Mouse (Mus musculus) cerebellum, adult 11 months (tissue): ENCODE measurements at regions not wholly inside any gene's neighbourhood (a gene's known extent, or its start where the extent isn't known, plus 50 kb on each side); places are given as distances from the start of the nearest gene placed in this dataset.

Source experiments
- DNase-seq: peaks from one replicate; pipeline ENCODE4 v3.0.0; 2022

GRCm38 (mm10) chr7:73637101-73637809 lies 95.6 kb upstream of the Chd2 start:
- no peak for DNase-seq

GRCm38 (mm10) chr7:73635422-73635821 lies 93.8 kb upstream of the Chd2 start:
- DNase-seq, result no peak

- DNase-seq, result no peak
Observed at GRCm38 (mm10) chr7:73630790-73631189, 89.2 kb upstream of the Chd2 start.

DNA sequence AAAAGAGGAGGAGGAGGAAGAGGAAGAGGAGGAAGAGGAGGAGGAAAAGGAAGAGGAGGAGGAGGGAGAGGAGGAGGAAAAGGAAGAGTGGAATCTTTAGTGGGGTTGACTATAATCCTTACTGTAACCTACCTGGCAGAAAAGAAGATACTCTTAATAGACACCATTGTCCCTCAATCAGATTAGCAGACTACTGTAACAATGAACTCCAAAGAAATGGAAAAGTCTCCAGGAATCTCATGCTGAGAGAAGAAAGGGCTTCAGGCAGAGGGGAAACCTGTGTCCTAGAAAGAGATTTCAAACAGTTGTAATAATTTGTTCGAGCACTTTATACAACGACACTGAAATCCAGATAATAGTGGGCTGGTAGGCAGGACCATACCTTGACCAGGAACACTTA lies 87.6 kb upstream of the Chd2 start:
- DNase-seq, result no peak

- DNase-seq, result peak; percentile 68
Observed at GRCm38 (mm10) chr7:73628071-73628470, 86.4 kb upstream of the Chd2 start.

DNA sequence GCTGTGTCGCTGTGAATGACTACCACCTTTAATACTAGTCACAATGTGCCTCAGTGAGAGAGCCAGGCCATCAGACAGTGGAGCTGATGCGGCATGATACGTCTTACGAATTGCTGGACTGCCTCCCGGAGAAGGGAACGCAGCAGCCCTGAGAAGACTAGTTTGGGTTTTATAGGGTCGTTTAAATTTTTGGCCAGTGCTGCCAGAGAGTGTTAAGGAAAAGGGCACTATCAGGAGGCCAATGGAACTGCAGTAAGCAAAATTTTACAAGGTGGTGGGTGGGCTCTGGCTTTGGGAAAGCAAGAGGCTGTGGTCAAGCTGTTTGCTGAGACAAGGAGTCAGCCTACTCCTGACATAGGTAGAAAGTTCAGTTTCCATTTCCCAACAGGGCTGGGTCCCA lies 84.7 kb upstream of the Chd2 start:
- no peak for DNase-seq

- DNase-seq, result no peak
Observed at GRCm38 (mm10) chr7:73625651-73626050, 84.0 kb upstream of the Chd2 start.

- no peak for DNase-seq
Observed at GRCm38 (mm10) chr7:73624992-73625391, 83.4 kb upstream of the Chd2 start.

DNA sequence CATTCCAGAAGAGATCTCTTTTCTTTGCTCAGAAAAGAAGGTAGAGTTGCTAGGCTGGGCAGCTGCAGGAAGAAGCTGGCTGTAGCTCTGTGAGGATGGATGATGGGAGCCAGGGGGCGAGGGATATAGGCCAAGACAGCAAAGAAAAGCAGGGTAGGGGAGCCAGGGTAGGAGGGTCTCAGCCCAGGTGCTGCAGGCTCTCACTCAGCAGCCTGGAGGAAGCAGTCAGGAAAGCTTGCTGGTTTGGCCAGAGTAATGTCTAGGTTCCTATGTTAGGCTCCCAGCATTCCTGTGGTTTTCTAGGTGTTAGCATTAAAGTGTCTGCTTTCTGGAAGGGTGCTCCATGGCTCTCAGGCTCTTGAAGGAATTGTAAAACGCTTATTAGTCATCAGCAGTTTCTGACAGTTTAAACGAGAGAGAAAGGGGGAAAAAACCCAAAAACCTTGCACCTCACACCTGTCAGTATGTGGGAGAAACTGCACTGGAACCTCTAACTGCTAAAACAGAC lies 82.5 kb upstream of the Chd2 start:
- no peak for DNase-seq

DNA sequence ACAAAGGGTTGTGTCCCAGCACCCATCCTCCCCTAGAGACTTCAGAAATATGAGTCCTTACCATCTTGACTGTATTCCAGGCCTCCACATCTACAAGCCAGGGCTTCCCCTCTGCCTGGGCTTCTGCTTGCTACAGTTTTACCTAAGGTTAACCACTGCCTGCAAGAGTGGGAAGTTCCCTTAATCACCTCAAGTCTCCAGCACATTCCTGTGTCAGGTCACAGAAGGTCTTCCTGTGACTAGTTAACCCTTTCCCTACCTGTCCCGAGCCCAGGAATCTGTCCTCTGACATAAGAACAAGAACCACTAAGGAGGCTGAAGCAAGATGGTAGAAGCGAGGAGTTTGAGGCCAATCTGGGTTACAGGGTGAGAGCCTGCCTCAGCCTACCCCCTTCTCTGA lies 80.8 kb upstream of the Chd2 start:
- no peak for DNase-seq

DNA sequence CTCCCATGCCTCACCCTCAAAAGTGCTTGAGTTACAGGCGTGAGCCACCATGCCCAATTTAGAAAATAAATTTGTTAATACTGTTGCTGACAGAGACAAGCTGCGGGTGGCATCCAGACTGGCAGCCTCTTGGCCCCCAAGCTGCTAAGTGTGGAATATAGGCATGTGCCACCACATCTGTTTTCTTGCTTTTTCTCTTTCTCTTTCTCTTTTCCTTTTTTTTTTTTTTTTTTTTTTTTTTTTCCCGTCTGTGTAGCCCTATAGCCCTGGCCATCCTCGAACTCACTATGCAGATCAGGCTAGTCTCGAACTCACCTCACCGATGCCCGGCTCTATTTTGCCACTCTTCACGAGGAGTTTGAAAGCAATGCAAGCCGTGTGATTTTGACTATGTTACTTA lies 78.7 kb upstream of the Chd2 start:
- no peak for DNase-seq

DNA sequence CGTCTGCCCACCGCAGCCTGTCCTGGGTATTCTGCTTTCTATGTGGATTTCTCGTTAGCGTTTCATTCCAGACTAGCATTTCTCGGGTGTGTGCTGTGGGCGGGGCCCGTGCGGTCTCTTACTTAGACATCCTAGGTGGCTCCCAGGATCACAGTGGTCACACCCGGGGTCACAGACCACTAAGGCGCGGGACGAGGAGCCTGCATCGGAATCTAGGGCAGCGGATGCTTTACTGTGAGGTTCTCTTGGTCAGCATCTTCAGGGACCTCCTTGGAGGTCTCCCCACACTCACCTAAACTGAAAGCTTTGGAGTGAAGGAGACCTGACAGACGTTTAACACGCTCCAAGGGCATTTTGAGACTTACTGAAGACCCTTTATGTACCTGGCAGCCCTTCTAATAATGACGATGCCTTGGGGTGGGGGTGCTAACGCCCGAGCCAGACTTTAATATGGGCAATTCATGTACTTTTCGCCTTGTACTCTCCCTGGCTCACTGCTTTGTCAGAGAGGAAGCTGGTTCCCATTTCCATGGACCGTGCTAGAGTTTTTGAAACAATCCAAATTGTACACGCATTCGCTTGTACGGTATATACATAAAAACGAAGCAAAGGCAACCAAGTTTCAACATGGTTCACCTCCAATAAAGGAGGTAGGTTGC lies 77.3 kb upstream of the Chd2 start:
- DNase-seq, result no peak

DNA sequence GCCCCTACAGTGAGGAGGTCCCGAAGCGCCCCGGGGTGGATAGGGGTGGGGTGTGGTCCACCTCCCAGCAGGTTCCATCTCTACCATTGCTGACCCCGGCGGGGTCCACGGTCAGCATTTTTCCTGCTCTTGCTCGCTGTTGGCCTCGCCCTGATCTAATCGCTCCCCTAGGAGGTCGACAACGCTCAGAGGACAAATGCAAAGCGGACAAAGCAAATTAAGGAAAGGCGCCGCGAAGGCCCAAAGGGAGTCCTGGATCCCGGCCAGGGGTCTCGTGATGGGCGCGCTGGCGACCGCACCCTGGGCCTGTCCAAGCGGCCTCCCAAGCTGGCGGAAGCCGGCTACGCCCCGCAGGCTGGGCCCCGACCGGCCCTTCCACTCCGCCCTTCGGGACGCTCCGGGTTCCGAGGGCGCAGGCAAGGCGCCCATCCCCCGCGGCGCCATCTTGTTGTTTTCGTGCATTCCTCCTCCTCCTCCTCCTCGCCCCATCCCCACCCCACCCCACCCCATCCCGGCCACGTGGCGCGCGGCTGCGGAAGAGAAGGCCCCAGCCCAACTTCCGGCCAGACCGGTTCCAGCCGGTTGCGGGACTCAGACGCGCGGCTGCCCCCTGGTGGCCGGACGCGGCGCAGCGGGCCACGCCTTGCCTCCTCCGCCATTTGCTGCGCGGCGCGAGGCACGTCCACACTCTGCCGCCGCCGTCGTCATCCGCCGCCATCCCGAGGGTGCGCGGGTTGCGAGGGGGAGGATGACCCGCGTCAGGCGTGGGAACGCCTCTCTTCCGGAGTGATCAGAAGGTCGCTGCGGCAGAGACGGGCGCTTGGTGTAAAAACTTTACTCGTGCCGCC lies 76.5 kb upstream of the Chd2 start:
- DNase-seq, result peak; percentile 99

DNA sequence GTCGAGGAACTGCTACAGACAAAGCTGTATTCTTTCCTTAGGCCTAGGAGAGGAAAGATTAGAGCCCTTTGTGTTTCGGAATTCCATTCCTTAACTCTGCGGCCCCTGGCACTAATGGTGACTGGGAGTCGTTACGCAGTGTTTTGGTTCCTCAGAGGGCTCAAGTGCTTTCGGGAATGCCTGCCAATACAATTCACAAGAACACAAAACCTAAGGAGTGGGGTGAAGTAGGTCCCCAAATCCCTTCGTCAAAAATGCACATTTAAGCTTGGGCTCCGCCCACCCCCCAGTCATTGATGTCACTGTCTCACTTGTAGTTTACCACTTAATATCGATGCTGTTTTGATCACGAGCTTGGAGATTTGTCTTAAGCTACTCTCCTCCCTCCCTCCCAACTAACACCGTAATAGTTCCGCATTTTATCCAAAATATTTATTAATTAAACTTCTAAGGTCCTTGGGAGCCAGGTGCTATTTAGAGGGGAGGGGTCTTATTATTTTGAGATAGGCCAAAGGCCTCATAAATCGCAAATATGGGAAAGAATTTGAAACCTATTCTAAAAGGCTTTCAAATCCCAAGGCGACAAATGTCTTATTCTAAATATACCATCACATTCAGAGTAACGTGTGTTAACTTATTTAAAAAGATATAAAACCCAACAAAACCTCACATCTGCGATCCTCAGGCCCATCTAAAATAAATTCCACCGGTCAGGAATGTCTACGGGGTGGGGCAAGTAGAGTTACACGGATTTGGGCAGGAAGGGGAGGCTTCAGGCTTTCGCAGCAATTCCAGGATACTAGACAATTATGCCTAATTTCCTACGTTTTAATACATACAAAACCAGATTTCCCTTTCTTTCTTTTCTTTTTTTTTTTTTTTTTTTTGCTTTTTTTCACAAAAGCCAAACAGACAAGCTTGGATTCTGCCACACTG lies 75.6 kb upstream of the Chd2 start:
- DNase-seq, result no peak

DNA sequence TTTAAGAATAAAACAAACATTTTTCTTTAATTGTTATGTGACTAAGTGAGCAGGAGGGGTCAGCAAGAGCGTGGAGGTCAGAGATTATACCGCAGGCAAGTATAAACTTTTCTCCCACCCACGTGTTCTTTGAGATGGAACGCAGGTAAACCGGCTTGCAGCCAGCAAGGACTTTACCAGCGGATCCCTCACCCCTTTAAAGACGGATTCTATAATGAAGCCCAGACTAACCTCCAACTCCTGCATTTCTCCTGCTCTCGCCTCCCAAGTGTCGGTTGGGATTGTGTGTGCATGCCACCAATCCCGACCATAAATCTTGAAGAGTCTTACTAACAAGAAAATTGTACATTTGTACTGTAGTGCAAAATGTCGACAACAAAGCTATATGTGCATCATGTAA lies 74.4 kb upstream of the Chd2 start:
- DNase-seq, result no peak

GRCm38 (mm10) chr7:73614840-73615555 lies 73.4 kb upstream of the Chd2 start:
- no peak for DNase-seq

DNA sequence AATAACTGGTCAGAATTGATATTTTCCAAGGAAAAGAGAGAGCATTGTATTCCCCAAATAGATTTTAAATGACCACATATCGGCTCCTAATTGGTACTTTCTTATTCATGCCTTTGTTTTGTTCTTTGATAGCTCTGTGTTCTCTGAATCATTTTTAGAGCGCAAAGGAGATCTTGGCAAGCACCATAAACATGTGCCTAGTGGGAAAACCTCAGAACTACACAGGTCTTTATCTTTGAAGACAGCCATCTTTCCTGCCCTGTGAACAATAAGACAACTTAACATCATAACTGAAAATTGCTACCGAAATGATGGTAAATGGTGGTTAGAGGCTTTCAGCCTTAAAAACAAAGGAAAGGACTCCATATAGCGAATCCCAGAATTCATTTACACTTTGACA lies 72.7 kb upstream of the Chd2 start:
- DNase-seq, result no peak

GRCm38 (mm10) chr7:73612752-73613092 lies 71.1 kb upstream of the Chd2 start:
- no peak for DNase-seq

DNA sequence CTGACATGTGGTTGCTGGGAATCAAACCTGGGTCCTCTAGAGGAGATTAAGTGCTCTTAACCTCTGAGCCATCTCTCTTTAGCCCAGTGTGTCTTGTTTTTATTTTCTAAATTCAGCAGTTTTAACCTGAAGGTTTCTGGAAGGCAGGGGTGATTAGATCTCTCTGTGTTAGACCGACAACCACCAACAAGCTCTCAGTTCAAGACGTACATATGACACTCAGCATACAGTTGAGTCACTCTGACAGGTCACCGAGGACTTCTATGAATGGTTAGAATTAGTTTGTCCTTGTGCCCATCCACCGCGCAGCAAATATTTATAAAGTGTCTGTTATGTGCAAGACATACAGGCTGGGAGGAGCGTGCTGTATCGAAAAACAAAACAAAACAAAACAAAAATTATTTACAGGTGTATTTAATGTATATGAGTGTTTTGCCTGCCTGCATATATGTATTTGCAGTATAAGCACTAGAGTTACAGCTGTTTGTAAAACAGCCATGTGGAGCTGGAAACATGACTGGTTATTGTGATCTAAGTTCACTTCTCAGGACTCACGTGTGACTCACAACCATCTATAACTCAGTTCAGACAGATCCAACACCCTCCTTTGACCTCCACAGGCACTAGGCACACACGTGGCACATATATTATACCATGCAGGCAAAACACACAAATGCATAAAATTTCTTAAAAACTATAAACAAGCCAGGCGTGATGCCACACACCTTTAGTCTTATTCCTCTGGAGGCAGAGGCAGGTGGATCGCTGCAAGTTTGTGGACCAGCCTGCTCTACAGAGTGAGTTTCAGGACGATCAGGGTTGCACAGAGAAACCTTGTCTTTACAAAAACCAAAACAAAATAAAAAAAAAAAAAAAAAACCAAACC lies 70.5 kb upstream of the Chd2 start:
- DNase-seq, result no peak

- DNase-seq, result no peak
Observed at GRCm38 (mm10) chr7:73608804-73609275, 67.2 kb upstream of the Chd2 start.
